Mouse (Mus musculus) forebrain, embryonic 11.5 days (tissue): ENCODE measurements around the gene Prrt1. TPM values are rescaled to one million over a fixed set of nuclear protein-coding genes. Genes with fewer than 3 reads are reported as not detected.

Source experiments
- ATAC-seq: fragments of 200-750 bp; cut with Nextera tagmentation; replicated peaks from 2 replicates; pipeline ENCODE4 v1.8.0; 2017; ENCODE audit warnings: moderate TSS enrichment; ENCODE audit not compliant: low FRiP score
- DNase-seq: peaks from one replicate; pipeline ENCODE4 v3.0.0-alpha.2; 2017; ENCODE audit warnings: low spot score
- H3K27ac ChIP-seq: fragments of 300-500 bp; sonication (generic); 2 replicates; pipeline ENCODE4 v1.5.1; 2014; ENCODE audit warnings: low read depth, low read length
- H3K27me3 ChIP-seq: fragments of 300-500 bp; sonication (generic); 2 replicates; pipeline ENCODE4 v1.6.1; 2014; ENCODE audit warnings: mild to moderate bottlenecking, low read length, mixed read lengths; ENCODE audit not compliant: control insufficient read depth, insufficient read depth
- H3K36me3 ChIP-seq: fragments of 300-500 bp; sonication (generic); 2 replicates; pipeline ENCODE4 v1.6.1; 2014; ENCODE audit warnings: mild to moderate bottlenecking, low read length, moderate library complexity, mixed read lengths; ENCODE audit not compliant: control insufficient read depth, insufficient read depth
- H3K4me1 ChIP-seq: fragments of 300-500 bp; sonication (generic); replicated peaks from 2 replicates; pipeline ENCODE4 v1.6.1; 2014; ENCODE audit warnings: low read length, mixed read lengths; ENCODE audit not compliant: control insufficient read depth, insufficient read depth
- H3K4me2 ChIP-seq: fragments of 300-500 bp; sonication (generic); 2 replicates; pipeline ENCODE4 v1.6.1; 2014; ENCODE audit warnings: low read depth, mild to moderate bottlenecking, low read length, moderate library complexity, mixed read lengths; ENCODE audit not compliant: severe bottlenecking
- H3K4me3 ChIP-seq: fragments of 300-500 bp; sonication (generic); 2 replicates; pipeline ENCODE4 v1.5.1; 2014; ENCODE audit warnings: low read depth, low read length
- H3K9ac ChIP-seq: fragments of 300-500 bp; sonication (generic); 2 replicates; pipeline ENCODE4 v1.6.1; 2014; ENCODE audit warnings: low read length
- H3K9me3 ChIP-seq: fragments of 300-500 bp; sonication (generic); 2 replicates; pipeline ENCODE4 v1.6.1; 2016; ENCODE audit warnings: low read length, mixed read lengths; ENCODE audit not compliant: control insufficient read depth
- WGBS: fragments of 180-500 bp; shearing (Covaris S2); extraction: QIAGEN DNeasy Blood & Tissue Kit; methylation state at CpG from one replicate; pipeline ENCODE4 v1.1.7; 2014; 5-methylcytosine and 5-hydroxymethylcytosine counted together
- polyA plus RNA-seq: library from polyadenylated mRNA; unstranded; fragments of >200 nt; fragmentation: Nextera tagmentation; extraction: Ambion mirVana; gene quantifications from 2 replicates; pipeline ENCODE4 v1.2.1, GENCODE M21; 2014

The Prrt1 gene
- polyA plus RNA-seq, 1 experiment from 2014 or later = 2.4 TPM

DNA sequence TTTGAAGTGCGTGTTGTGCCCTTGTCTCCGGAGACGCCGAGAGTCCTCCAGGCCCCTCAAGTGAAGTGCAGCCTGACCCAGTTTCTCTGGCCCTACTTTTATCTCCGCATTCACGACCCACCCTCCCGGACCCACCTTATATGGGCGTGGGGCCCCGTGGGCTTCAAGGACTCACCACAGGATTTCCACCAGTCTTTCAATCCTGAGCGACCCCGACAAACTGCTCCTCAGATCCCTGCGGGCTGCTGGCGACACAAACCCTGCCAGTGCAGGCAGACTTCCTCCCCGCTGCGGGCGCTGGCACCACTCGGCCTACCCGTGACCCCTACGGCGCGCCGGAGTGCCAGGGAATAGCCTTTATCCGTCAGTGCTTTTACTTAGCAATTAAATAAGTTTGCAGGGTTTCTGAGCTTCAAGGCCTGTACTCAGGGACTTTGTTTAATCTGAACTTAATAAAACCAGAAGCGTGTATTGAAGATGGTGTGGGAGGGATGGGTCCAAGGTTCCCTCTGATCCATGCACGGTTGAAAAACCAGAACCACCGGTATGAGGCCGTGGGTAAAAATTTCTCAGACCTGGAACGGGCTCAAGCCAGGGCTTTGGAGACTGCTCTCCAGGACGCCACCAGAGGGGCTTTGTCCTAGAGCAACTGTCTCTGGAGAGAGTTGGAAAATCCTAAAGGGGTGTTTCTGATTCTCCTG lies 1.2 kb upstream of the Prrt1 start, which contains the start of gene Ppt2:
Gene Ppt2 (minus strand): TSS at position 568 of the 701 bp plus-strand sequence.
- Histone ChIP-seq H3K4me1 (peaks cover 28% of the 10 kb centered on the region), H3K9me3 (no peaks in the 10 kb centered on the region), H3K4me3 (peak within 1 kb of the TSS; percentile 48), H3K27me3 (peaks cover 26% of the 10 kb centered on the region), H3K27ac (peak within 1 kb of the TSS; percentile 84), H3K4me2 (peak within 1 kb of the TSS; percentile 67), H3K36me3 (no peaks in the 10 kb centered on the region; the same call in 1 of the 2 replicates), H3K9ac (peak within 1 kb of the TSS; percentile 47)
- no peak for ATAC-seq
- DNase-seq = peak; percentile 71
- WGBS = 8% methylated on average over 29 of the region's 29 CpGs

GRCm38 (mm10) chr17:34628644-34628967 lies 727 bp upstream of the Prrt1 start:
- H3K4me3 ChIP-seq = no peak overlapping the region
- ATAC-seq (no peak), DNase-seq (no peak)
- H3K4me2 ChIP-seq = peak overlapping the region; percentile 67; the same call in 1 of the 2 replicates
- peaks cover 28% of the 10 kb centered on the region for H3K4me1 ChIP-seq
- no peaks in the 10 kb centered on the region for H3K9me3 ChIP-seq
- no peak overlapping the region; the same call in 1 of the 2 replicates for H3K9ac ChIP-seq
- H3K36me3 ChIP-seq = no peaks in the 10 kb centered on the region; the same call in 1 of the 2 replicates
- 11% methylated on average over 5 of the region's 5 CpGs for WGBS
- peaks cover 26% of the 10 kb centered on the region for H3K27me3 ChIP-seq
- H3K27ac ChIP-seq = peak overlapping the region; percentile 20; the same call in 1 of the 2 replicates

DNA sequence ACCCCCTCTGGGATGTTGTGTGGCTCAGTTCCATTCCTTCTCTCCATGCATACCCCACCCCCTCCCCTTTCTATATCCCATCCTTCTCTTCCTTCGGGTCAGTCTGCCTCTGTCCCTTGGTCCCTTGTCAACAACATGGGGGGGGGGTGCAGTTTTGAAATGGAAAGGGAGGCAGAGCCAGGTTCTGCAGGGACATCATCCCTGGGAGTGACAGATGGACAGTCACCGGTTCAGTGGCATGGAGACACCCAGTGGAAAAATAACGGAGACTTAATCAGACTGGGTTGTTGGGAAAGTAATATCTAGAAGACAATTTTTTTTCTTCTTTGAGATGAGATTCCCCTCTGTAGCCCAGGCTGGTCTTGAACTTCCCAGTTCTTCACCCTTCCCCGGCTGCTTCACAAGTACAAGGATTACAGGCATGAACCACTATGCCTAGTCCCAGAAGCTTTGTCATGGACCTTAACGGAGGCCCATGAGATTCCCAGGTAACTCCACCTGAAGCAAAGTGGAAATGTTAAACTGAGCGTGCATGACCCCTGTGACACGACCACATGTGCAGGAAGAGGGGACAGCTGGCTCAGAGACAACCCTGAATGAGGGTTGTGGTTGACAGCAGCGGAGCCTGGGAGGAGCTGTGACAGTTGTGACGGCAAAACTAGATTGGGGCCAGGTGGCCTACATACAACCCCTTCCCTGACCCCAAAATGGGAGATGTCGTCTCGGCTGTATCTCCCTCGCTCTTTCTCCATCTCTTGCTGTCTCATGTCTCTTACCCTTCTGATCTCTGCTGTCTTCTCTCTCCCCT lies 667 bp downstream of the Prrt1 start:
- no peaks in the 10 kb centered on the region for H3K9me3 ChIP-seq
- peaks cover 26% of the 10 kb centered on the region for H3K27me3 ChIP-seq
- peaks cover 28% of the 10 kb centered on the region for H3K4me1 ChIP-seq
- peak overlapping the region; percentile 22 for H3K4me3 ChIP-seq
- H3K36me3 ChIP-seq = no peaks in the 10 kb centered on the region; the same call in 1 of the 2 replicates
- H3K9ac ChIP-seq = peak overlapping the region; percentile 16; the same call in 1 of the 2 replicates
- DNase-seq (peak; percentile 57), ATAC-seq (no peak)
- H3K4me2 ChIP-seq = peak overlapping the region; percentile 49; the same call in 1 of the 2 replicates
- H3K27ac ChIP-seq = no peak overlapping the region
- WGBS = 13% methylated on average over 12 of the region's 12 CpGs

DNA sequence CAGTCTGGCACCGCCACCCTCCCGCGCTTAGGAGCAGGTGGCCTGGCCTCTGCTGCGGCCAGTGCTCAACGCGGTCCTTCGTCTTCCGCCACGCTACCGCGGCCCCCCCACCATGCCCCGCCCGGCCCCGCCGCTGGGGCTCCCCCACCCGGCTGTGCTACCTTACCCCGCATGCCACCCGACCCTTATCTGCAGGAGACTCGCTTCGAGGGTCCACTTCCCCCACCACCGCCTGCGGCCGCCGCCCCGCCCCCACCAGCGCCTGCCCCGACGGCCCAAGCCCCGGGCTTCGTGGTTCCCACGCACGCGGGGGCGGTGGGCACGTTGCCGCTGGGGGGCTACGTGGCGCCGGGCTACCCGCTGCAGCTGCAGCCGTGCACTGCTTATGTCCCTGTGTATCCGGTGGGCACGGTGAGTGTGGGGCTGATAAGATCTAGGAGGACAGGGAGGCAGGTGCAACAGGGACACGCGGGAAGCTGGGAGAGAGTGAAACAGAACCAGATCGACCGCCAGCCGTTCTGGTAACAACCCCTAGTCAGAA lies 1.5 kb downstream of the Prrt1 start:
- no peak overlapping the region for H3K27ac ChIP-seq
- no peaks in the 10 kb centered on the region for H3K9me3 ChIP-seq
- H3K27me3 ChIP-seq = peaks cover 26% of the 10 kb centered on the region
- peak overlapping the region; percentile 22 for H3K4me3 ChIP-seq
- H3K36me3 ChIP-seq = no peaks in the 10 kb centered on the region
- H3K4me1 ChIP-seq = peaks cover 28% of the 10 kb centered on the region
- ATAC-seq = no peak
- WGBS = 3% methylated on average over 44 of the region's 48 CpGs
- DNase-seq = peak; percentile 57
- H3K9ac ChIP-seq = peak overlapping the region; percentile 43
- peak overlapping the region; percentile 49 for H3K4me2 ChIP-seq

DNA sequence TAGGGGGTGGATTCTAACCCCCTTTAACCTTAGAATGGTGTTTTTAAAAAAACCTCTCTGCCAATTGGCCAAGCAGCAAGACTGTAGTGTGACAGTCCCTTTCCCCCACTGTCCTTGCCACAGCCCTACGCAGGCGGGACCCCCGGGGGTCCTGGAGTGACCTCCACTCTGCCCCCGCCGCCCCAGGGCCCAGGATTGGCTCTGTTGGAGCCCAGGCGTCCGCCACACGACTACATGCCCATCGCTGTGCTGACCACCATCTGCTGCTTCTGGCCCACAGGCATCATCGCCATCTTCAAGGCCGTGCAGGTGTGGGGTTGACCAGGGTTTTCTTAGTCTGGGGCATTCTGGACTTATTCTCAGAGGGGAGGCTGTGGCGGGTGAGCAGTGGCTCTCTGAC lies 2.3 kb downstream of the Prrt1 start:
- DNase-seq (peak; percentile 59), ATAC-seq (no peak)
- Histone ChIP-seq H3K4me3 (peak overlapping the region; percentile 31), H3K9ac (peak overlapping the region; percentile 48), H3K36me3 (no peaks in the 10 kb centered on the region), H3K27ac (no peak overlapping the region), H3K4me1 (peaks cover 28% of the 10 kb centered on the region), H3K9me3 (no peaks in the 10 kb centered on the region), H3K27me3 (peaks cover 26% of the 10 kb centered on the region), H3K4me2 (peak overlapping the region; percentile 72)
- WGBS = 3% methylated on average over 12 of the region's 12 CpGs

- no peaks in the 10 kb centered on the region for H3K9me3 ChIP-seq
- peak overlapping the region; percentile 48 for H3K9ac ChIP-seq
- H3K4me2 ChIP-seq = peak overlapping the region; percentile 72
- no peak overlapping the region for H3K27ac ChIP-seq
- DNase-seq (peak; percentile 76), ATAC-seq (no peak)
- H3K36me3 ChIP-seq = no peaks in the 10 kb centered on the region
- H3K4me1 ChIP-seq = peaks cover 28% of the 10 kb centered on the region
- H3K27me3 ChIP-seq = peaks cover 26% of the 10 kb centered on the region
- H3K4me3 ChIP-seq = peak overlapping the region; percentile 31
- WGBS = under 1% methylated on average over 26 of the region's 26 CpGs
These were observed 2.9 kb downstream of the Prrt1 start for GRCm38 (mm10) chr17:34632261-34632691.

GRCm38 (mm10) chr17:34635671-34636070 lies 6.3 kb downstream of the Prrt1 start:
- Histone ChIP-seq H3K9me3 (no peaks in the 10 kb centered on the region), H3K27me3 (peaks cover 16% of the 10 kb centered on the region), H3K4me3 (no peak overlapping the region), H3K9ac (no peak overlapping the region), H3K27ac (no peak overlapping the region), H3K4me1 (peaks cover 12% of the 10 kb centered on the region), H3K36me3 (no peaks in the 10 kb centered on the region), H3K4me2 (no peak overlapping the region)
- ATAC-seq (no peak), DNase-seq (no peak)
- WGBS = 71% methylated on average over 2 of the region's 2 CpGs

- Histone ChIP-seq H3K4me3 (no peak overlapping the region), H3K27me3 (peaks cover 1% of the 10 kb centered on the region), H3K36me3 (no peaks in the 10 kb centered on the region), H3K27ac (no peak overlapping the region), H3K9me3 (no peaks in the 10 kb centered on the region), H3K9ac (no peak overlapping the region), H3K4me1 (peaks cover 7% of the 10 kb centered on the region; the same call in 1 of the 2 replicates), H3K4me2 (no peak overlapping the region)
- DNase-seq (no peak), ATAC-seq (no peak)
- WGBS = 58% methylated on average over 3 of the region's 3 CpGs
These were observed 8.1 kb downstream of the Prrt1 start for GRCm38 (mm10) chr17:34637459-34637858.
